Mouse (Mus musculus): Measurements from ENCODE around the gene Ppp1r12a. TPM values are rescaled to one million over a fixed set of nuclear protein-coding genes. Genes with fewer than 3 reads are reported as not detected.
"Not testable (repeated sequence)": the region's sequence is repeated elsewhere in the genome, so short reads cannot be mapped to it uniquely, and the experiment has no call there.

Gene Ppp1r12a
- polyA plus RNA-seq, 1 experiment from 2014 or later: 108 TPM

DNA sequence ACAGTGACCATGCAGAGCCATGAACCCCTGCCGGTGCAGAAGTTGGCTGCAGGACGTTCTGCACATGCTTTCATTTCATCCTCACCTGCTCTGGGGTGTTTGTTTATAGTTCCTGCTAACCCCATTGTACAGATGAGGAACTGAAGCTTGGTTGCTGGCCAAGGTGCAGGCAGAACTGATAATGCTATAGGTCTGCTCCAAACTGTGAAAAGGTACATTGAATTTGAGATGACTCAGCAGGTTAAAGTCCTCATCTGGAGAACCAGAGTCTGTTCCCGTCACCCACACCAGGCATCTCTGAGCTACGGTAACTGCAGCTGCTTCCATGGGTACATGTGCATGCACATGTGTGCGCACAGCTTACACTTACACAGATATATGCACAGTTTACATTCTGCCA is 62.4 kb downstream of the Ppp1r12a start:
- H3K36me3 ChIP-seq: peaks cover 7% of the 10 kb centered on the region; the same call in 1 of the 2 replicates
- H3K9me3 ChIP-seq: no peaks in the 10 kb centered on the region
- no peak overlapping the region for H3K9ac ChIP-seq
- no peak for ATAC-seq (ENCODE audit: insufficient read depth, low FRiP score, low read depth)
- WGBS: 90% methylated on average over 5 of the region's 5 CpGs
- H3K27ac ChIP-seq: no peak overlapping the region
- no peak overlapping the region for H3K4me2 ChIP-seq
- H3K4me3 ChIP-seq (replicated peaks): no peak overlapping the region
- H3K4me1 ChIP-seq: no peaks in the 10 kb centered on the region
- H3K27me3 ChIP-seq (replicated peaks): no peaks in the 10 kb centered on the region

DNA sequence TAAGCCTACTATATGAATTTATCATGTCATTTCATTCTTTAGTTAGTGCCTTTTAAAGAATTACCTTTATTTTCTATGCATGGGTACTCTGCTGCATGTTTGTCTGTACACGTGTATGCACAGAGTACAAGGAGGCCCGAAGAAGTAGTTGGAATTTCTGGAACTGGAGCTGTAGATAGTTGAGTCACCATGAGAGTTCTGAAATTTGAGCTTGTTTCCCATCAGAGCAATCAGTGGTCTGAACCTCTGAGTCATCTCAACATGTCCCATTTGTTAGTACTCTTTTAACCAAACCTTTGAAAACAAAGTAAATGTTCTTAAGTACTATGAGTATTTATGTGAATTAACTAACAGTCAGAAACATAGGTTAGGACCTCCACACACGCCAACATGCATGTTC is 75.1 kb downstream of the Ppp1r12a start:
- Histone ChIP-seq H3K4me1 (no peaks in the 10 kb centered on the region), H3K4me2 (no peak overlapping the region), H3K27me3 (replicated peaks) (no peaks in the 10 kb centered on the region), H3K36me3 (peaks cover 10% of the 10 kb centered on the region; the same call in 1 of the 2 replicates), H3K27ac (no peak overlapping the region), H3K9me3 (no peaks in the 10 kb centered on the region), H3K9ac (no peak overlapping the region), H3K4me3 (replicated peaks) (no peak overlapping the region)
- ATAC-seq (ENCODE audit: insufficient read depth, low FRiP score, low read depth): no peak
- 86% methylated on average over 3 of the region's 3 CpGs for WGBS

DNA sequence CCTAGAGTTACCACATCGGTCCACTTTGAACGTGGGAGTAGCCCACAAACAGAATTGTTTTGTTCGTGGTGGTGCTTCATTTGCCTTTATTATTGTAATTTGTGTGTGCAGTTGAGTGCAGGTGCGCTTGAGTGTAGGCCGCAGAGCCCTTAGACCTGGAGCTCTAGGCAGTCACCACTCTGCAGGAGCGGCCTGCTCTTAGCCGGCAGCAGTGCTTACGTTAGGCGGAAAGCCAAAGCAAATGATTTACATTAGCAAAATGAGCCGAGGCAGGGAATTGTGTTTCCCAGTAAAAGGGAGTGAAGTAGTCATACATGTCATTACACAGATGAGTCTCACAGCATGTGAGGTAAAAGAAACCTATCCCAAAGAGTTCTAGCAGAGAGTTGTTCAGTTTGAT is 77.1 kb downstream of the Ppp1r12a start:
- ATAC-seq (ENCODE audit: insufficient read depth, low FRiP score, low read depth): no peak

DNA sequence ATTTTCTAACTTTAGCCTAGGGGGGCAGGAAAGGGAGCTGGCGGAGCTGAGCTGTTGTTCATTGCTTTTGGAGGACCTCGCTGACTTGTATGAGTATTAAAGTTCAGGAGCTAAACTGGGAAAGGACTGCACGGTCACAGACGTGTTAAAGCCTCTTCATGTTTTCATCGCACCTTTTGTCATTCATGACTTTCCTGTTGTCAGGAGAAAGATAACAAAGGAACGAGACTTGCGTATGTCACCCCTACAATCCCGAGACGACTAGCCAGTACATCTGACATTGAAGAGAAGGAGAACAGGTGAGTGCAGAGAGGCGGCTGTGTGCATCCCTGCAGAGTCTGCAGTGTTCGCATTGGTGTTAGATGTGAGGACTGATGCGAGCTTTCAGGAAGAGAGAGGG is 88.7 kb downstream of the Ppp1r12a start:
- no peak for ATAC-seq (ENCODE audit: insufficient read depth, low FRiP score, low read depth)
- WGBS: 84% methylated on average over 12 of the region's 12 CpGs
- no peak overlapping the region for H3K4me2 ChIP-seq
- peaks cover 25% of the 10 kb centered on the region for H3K36me3 ChIP-seq
- H3K4me1 ChIP-seq: no peaks in the 10 kb centered on the region
- H3K27ac ChIP-seq: no peak overlapping the region
- H3K9ac ChIP-seq: no peak overlapping the region
- no peaks in the 10 kb centered on the region for H3K27me3 ChIP-seq (replicated peaks)
- no peak overlapping the region for H3K4me3 ChIP-seq (replicated peaks)
- no peaks in the 10 kb centered on the region for H3K9me3 ChIP-seq

More for the DNA sequence above, 77.1 kb downstream of the Ppp1r12a start:
- no peak overlapping the region for H3K4me3 ChIP-seq (replicated peaks)
- H3K4me1 ChIP-seq: no peaks in the 10 kb centered on the region
- 66% methylated on average over 10 of the region's 10 CpGs for WGBS
- no peaks in the 10 kb centered on the region for H3K27me3 ChIP-seq (replicated peaks)
- H3K4me2 ChIP-seq: no peak overlapping the region
- no peaks in the 10 kb centered on the region for H3K9me3 ChIP-seq
- peaks cover 5% of the 10 kb centered on the region; the same call in 1 of the 2 replicates for H3K36me3 ChIP-seq
- no peak overlapping the region for H3K9ac ChIP-seq
- no peak overlapping the region for H3K27ac ChIP-seq

DNA sequence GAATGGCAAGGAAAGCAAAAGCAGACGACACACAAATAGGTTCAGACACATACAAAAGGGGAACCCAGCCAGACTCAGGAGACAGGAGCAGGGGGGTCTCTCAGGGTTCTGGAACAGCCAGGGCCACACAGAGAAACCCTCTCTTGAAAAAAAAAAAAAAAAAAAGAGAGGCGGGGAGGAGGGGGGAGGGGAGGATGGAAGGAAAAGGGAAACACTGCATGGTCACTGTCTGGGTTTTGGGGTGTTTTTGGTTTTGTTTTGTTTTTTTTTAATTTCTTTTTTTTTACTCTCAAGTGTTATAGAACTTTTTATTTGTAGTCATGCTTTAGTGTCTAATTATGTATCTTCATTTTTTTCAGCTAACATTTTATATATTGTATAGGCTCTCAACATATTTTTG is 89.2 kb downstream of the Ppp1r12a start:
- H3K27ac ChIP-seq: no peak overlapping the region
- no peak for ATAC-seq (ENCODE audit: insufficient read depth, low FRiP score, low read depth)
- H3K4me2 ChIP-seq: no peak overlapping the region
- H3K4me3 ChIP-seq (replicated peaks): no peak overlapping the region
- WGBS: 54% methylated on average over 2 of the region's 2 CpGs
- H3K4me1 ChIP-seq: no peaks in the 10 kb centered on the region
- no peaks in the 10 kb centered on the region for H3K9me3 ChIP-seq
- peaks cover 30% of the 10 kb centered on the region for H3K36me3 ChIP-seq
- no peak overlapping the region for H3K9ac ChIP-seq
- no peaks in the 10 kb centered on the region for H3K27me3 ChIP-seq (replicated peaks)

DNA sequence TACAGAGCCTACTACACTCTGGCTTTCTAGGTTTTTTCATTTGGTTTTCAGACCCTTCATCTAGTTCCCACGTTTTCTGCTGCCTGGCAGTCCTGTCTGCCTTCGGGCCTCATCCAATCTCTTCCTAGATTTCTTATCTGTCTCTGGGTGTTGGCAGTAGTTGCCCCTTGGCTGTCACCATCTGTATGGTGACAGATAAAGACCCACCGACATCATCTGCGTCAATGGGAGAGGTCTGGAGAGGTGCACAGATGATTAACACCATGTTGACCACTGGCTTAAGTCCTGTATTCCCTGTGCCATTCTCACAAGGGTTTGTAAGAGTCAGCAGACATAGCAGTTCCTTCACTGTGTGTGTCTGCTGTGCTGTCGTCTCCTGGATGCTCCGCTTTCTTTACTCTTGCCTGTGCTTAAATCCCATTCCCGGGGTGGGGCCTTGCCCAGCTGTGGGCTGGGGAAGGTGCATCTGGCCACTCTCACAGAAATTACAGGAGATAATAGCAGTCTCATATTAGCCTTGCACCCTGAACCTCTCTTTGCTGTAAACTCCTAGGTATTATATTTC is 93.9 kb downstream of the Ppp1r12a start:
- Histone ChIP-seq H3K36me3 (peaks cover 22% of the 10 kb centered on the region), H3K27ac (no peak overlapping the region), H3K9ac (no peak overlapping the region), H3K9me3 (no peaks in the 10 kb centered on the region), H3K4me1 (no peaks in the 10 kb centered on the region), H3K27me3 (replicated peaks) (no peaks in the 10 kb centered on the region), H3K4me2 (no peak overlapping the region), H3K4me3 (replicated peaks) (no peak overlapping the region)
- ATAC-seq (ENCODE audit: insufficient read depth, low FRiP score, low read depth): no peak
- 76% methylated on average over 7 of the region's 7 CpGs for whole genome bisulfite sequencing

DNA sequence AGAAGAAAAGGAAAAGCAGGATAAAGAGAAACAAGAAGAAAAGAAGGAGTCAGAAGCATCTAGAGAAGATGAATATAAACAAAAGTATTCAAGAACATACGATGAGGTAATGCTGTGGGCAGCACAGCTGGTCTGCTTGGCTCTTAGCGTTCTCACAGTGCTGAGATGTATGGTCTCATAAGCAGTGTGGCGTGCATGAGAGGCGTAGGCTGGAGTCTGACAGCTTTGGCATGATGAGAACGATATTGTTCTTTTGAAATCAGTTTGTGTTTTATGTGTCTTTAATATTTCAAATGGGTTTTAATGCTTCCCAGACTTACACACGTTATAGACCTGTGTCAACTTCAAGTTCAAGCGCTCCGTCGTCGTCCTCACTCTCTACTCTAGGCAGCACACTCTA is 98.9 kb downstream of the Ppp1r12a start:
- H3K9me3 ChIP-seq: no peaks in the 10 kb centered on the region
- H3K4me2 ChIP-seq: no peak overlapping the region
- H3K27ac ChIP-seq: no peak overlapping the region
- no peaks in the 10 kb centered on the region for H3K27me3 ChIP-seq (replicated peaks)
- WGBS: 83% methylated on average over 10 of the region's 10 CpGs
- no peak for ATAC-seq (ENCODE audit: insufficient read depth, low FRiP score, low read depth)
- peaks cover 25% of the 10 kb centered on the region for H3K36me3 ChIP-seq
- no peak overlapping the region for H3K4me3 ChIP-seq (replicated peaks)
- no peak overlapping the region for H3K9ac ChIP-seq
- H3K4me1 ChIP-seq: no peaks in the 10 kb centered on the region

DNA sequence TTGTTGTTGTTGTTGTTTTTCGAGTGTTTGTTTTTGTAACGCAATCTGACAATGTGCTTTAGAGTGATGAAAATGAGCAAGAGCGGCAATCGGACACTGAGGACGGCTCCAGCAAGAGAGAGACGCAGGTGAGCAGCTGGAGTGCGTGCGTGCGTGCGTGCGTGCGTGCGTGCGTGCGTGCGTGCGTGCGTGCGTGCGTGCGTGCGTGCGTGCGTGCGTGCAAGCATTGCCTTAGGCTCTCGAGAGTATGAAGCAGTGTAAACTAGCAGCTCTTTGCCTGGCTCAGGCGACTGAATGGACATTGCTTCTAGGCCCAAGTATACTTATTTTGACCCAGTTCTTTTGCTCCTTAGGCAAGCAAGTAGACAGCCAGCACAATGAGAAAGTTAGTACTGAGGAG is 102.6 kb downstream of the Ppp1r12a start:
- Histone ChIP-seq H3K4me3 (replicated peaks) (no peak overlapping the region), H3K27ac (no peak overlapping the region), H3K9me3 (no peaks in the 10 kb centered on the region), H3K4me1 (no peaks in the 10 kb centered on the region), H3K27me3 (replicated peaks) (no peaks in the 10 kb centered on the region), H3K4me2 (no peak overlapping the region), H3K9ac (no peak overlapping the region), H3K36me3 (peaks cover 33% of the 10 kb centered on the region)
- 97% methylated on average over 27 of the region's 27 CpGs for WGBS
- ATAC-seq (ENCODE audit: insufficient read depth, low FRiP score, low read depth): no peak

DNA sequence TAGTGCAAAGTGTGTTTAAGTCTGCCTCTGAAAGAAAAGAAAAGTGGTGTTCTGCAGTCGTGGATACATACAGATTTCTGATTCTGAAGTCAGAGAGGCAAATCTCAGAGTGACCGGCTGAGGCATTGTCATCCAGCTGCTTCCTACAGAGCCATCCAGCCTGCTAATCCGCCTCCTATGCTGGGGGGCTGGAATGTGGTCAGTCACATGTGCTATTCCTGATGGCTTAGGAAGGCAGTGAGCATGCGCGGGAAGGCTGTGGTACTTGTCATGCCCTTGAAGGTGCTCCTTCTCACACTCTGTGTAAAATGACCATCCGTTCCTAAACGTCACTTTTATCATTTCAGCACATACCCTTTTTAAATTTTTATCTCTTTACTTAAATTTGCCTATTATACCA is 109.2 kb downstream of the Ppp1r12a start:
- 88% methylated on average over 7 of the region's 7 CpGs for WGBS

DNA sequence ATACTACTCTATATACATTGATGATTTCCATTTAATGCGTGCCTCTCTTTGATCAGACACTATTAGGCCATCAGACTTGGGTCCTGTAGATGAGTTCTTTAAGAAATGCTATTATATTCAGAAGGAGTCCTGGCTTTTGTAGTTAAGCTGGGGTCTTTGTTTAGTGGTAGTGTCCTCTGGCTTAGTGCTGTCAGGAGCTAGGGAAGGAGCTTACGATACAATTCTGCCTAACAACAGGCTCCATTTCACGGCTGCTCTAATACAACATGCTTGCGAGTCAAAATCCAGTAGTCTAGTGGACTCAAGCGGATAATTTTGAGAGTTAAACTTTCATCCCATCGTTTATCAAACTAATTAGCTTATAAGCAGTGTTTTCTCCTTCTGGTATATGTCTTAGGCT is 114.7 kb downstream of the Ppp1r12a start:
- no peak overlapping the region for H3K4me2 ChIP-seq
- H3K27me3 ChIP-seq (replicated peaks): no peaks in the 10 kb centered on the region
- H3K36me3 ChIP-seq: peaks cover 41% of the 10 kb centered on the region
- no peaks in the 10 kb centered on the region for H3K4me1 ChIP-seq
- ATAC-seq (ENCODE audit: insufficient read depth, low FRiP score, low read depth): no peak
- no peak overlapping the region for H3K4me3 ChIP-seq (replicated peaks)
- H3K27ac ChIP-seq: no peak overlapping the region
- 87% methylated on average over 6 of the region's 6 CpGs for WGBS
- no peaks in the 10 kb centered on the region for H3K9me3 ChIP-seq
- no peak overlapping the region for H3K9ac ChIP-seq

More for the DNA sequence above, 109.2 kb downstream of the Ppp1r12a start:
- no peak overlapping the region for H3K9ac ChIP-seq
- H3K9me3 ChIP-seq: no peaks in the 10 kb centered on the region
- no peak overlapping the region for H3K4me3 ChIP-seq (replicated peaks)
- peaks cover 31% of the 10 kb centered on the region for H3K36me3 ChIP-seq
- no peaks in the 10 kb centered on the region for H3K27me3 ChIP-seq (replicated peaks)
- no peak for ATAC-seq (ENCODE audit: insufficient read depth, low FRiP score, low read depth)
- H3K4me2 ChIP-seq: no peak overlapping the region
- no peak overlapping the region for H3K27ac ChIP-seq
- H3K4me1 ChIP-seq: no peaks in the 10 kb centered on the region

DNA sequence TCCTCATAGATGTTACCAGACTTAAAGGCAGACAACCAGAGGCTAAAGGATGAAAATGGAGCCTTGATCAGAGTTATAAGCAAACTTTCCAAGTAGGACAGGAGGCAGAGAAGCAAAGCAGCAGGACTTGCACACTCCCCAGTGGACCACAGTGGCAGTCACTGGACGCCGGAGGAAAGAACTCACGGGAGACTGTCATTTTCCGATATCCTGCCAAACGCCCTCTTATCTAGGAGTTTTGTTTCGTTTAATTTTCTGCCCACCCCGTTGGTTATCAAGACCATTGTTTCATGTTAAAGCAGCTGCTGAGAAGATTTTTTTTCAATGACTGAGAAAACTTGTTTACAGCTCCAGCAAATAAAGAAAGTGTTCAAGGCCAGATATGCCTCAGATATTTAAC is 115.2 kb downstream of the Ppp1r12a start:
- Histone ChIP-seq H3K9ac (no peak overlapping the region), H3K27ac (no peak overlapping the region), H3K27me3 (replicated peaks) (no peaks in the 10 kb centered on the region), H3K36me3 (peaks cover 41% of the 10 kb centered on the region), H3K9me3 (no peaks in the 10 kb centered on the region), H3K4me1 (no peaks in the 10 kb centered on the region), H3K4me2 (no peak overlapping the region), H3K4me3 (replicated peaks) (no peak overlapping the region)
- no peak for ATAC-seq (ENCODE audit: insufficient read depth, low FRiP score, low read depth)
- WGBS: 63% methylated on average over 7 of the region's 7 CpGs

DNA sequence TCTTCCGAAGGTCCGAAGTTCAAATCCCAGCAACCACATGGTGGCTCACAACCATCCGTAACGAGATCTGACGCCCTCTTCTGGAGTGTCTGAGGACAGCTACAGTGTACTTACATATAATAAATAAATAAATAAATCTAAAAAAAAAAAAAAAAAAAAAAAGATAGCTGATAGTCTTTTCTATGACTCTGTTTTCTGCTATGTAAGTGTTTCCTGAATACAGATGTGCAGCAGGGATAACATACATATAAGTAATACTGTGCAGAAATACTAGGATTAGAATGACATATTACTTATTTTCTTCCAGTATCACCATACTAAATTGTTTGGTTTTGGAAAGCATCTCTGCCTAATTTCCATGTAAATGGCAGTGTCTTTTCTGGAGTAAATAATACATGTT is 119.1 kb downstream of the Ppp1r12a start:
- H3K4me2 ChIP-seq; H3K27me3 ChIP-seq (replicated peaks); H3K27ac ChIP-seq; H3K9ac ChIP-seq; H3K4me1 ChIP-seq; H3K4me3 ChIP-seq (replicated peaks); H3K9me3 ChIP-seq; ATAC-seq (ENCODE audit: insufficient read depth, low FRiP score, low read depth): not testable (repeated sequence)
- H3K36me3 ChIP-seq: peaks cover 27% of the 10 kb centered on the region
- WGBS: 98% methylated on average over 4 of the region's 5 CpGs

DNA sequence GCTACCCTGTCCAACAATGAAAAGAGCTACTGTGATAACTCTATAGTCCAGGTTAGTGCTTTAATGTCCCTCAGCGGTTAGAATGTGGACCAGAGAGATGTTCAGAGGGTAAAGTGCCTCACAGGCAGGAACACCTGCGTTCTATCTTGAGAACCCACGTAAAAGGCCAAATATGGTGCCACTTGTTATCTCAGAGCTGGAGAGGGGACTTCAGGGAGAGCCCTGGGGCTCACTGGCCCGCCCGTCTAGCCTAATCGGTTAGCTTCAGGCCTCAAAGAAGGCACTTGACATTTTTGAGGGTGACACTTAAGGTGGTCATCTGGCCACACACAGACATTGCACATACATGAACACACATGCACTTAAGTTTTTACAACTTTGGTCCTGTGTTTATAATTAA is 120.4 kb downstream of the Ppp1r12a start:
- no peak overlapping the region for H3K9ac ChIP-seq
- H3K27ac ChIP-seq: no peak overlapping the region
- 86% methylated on average over 6 of the region's 6 CpGs for WGBS
- H3K4me3 ChIP-seq (replicated peaks): no peak overlapping the region
- peaks cover 18% of the 10 kb centered on the region; the same call in 1 of the 2 replicates for H3K36me3 ChIP-seq
- H3K9me3 ChIP-seq: no peaks in the 10 kb centered on the region
- no peaks in the 10 kb centered on the region for H3K4me1 ChIP-seq
- H3K27me3 ChIP-seq (replicated peaks): no peaks in the 10 kb centered on the region
- no peak for ATAC-seq (ENCODE audit: insufficient read depth, low FRiP score, low read depth)
- no peak overlapping the region for H3K4me2 ChIP-seq
